Mouse (Mus musculus) heart, postnatal 14 days (tissue): Measurements from ENCODE around the gene Olfr654. TPM values are rescaled to one million over a fixed set of nuclear protein-coding genes. Genes with fewer than 3 reads are reported as not detected.

Source experiments
- DNase-seq, 2 experiments: peaks; one replicate each; pipeline ENCODE4 v3.0.0; 2021 to 2022
- intact Hi-C: fragments of 180-260 bp; cut with DNase I; formaldehyde crosslinking; loops from one replicate; pipeline ENCODE4 v1.15.1; 2025
- long read RNA-seq, 2 experiments: library from polyadenylated mRNA; stranded (forward); transcript quantifications; one replicate each; pipeline ENCODE4 v2.0.0; 2021
- total RNA-seq, 2 experiments: library from RNA; stranded (reverse); gene quantifications; 2 replicates each; pipeline ENCODE4 v1.2.3; 2021

Gene Olfr654
- total RNA-seq: not detected
- long read RNA-seq, experiment 1: 0 reads
- long read RNA-seq, experiment 2: 0 reads

DNA sequence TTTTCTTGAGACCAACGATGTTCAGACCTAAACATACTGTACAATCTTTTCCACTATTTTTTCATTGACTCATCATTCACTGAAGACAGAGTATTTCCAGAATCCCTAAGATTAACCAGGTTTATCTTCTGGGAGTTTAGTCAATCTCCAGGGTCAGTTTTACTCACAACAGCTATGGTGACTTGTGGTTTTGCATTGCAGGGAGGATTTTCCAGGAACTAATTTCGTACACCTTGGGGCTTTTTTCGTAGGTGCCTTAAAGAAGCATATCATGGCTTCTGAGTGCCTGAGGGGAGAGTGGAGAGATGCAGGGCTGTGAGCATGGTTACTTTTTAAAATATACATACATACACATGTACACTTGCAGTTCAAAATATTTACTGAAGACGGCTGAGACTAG, at the start of gene Olfr654:
Gene Olfr654 (plus strand): TSS at position 301 of the 400 bp plus-strand sequence.
- intact Hi-C loops: no loop called here

GRCm38 (mm10) chr7:104549833-104550232, 37.0 kb upstream of the Olfr654 start, which contains the start of gene Olfr651:
Olfr651 (plus strand) TSS chr7:104550133.
- intact Hi-C loops: no loop called here
- no peak for DNase-seq

More for the DNA sequence above, at the start of gene Olfr654:
- no peak for DNase-seq

DNA sequence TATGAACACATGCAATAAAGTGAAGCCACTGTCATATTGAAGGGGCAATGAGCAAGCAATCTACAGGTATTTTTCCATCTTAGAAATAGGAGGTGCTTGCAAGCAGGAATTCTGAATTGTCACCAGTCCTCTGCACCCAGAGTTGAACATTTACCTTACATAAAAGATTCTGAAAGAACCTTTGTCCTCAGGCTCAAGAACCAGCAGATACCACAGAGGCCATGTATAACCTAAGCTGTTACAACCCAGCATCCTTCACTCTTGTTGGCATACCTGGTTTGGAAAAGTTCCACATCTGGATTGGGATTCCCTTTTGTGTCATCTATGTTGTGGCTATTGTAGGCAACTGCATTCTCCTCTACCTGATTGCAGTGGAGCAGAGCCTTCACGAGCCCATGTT, 34.1 kb upstream of the Olfr654 start:
- no peak for DNase-seq
- intact Hi-C loops: no loop called here

DNA sequence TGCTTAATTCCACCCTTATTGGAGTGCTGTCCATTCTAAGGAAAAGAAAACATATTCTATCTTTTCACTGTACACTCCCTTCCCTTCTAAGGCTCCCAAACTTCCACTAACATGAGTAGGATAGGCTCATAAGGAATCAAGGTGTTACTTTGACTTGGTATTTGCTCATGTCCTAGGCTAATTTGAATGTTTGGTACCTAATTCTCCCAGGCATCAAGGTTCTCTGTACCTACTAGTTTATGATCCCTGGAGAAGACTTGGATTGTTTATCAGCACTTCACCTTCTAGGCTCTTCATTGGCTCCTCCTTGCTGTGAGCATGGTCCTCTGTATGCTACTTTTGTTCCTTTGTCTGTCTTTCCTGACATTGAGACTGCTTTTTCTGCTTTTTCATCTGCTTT, 26.2 kb upstream of the Olfr654 start, which contains the start of gene Olfr652:
Gene Olfr652 (plus strand): TSS at position 301 of the 400 bp plus-strand sequence.
- DNase-seq: no peak
- intact Hi-C loops: no loop called here

GRCm38 (mm10) chr7:104577014-104577413, 9.8 kb upstream of the Olfr654 start, which contains the start of gene Olfr653:
Olfr653 (plus strand) TSS chr7:104577314.
- intact Hi-C loops: no loop called here

GRCm38 (mm10) chr7:104580846-104581245, 6.0 kb upstream of the Olfr654 start:
- intact Hi-C loops: no loop called here

More at GRCm38 (mm10) chr7:104577014-104577413, 9.8 kb upstream of the Olfr654 start, which contains the start of gene Olfr653:
- no peak for DNase-seq

GRCm38 (mm10) chr7:104581429-104581828, 5.4 kb upstream of the Olfr654 start:
- intact Hi-C loops: no loop called here
- no peak for DNase-seq

More at GRCm38 (mm10) chr7:104580846-104581245, 6.0 kb upstream of the Olfr654 start:
- DNase-seq: no peak

GRCm38 (mm10) chr7:104588274-104588673, 1.4 kb downstream of the Olfr654 start:
- no peak for DNase-seq
- intact Hi-C loops: no loop called here

DNA sequence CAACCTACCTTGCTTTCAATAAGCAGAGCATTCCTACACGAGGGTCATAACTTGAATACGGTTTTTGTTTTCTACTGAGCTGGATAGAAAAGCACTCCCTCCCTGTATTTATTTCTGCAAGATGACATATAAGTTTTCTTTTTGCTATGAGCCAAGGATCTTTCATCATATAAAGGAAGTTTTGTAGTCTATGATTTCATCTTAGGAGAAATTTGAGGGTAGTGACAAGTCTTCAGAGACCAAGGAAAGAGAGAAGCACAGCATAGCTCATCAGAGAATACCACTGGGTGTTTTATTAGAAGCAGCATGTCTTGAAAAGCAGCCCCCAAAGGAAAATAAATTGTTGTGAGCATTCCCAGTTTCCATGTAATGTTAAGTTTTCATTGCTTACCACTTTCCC, 14.9 kb downstream of the Olfr654 start, which contains the start of gene Olfr655:
Gene Olfr655 (minus strand): TSS at position 101 of the 400 bp plus-strand sequence.
- no peak for DNase-seq

DNA sequence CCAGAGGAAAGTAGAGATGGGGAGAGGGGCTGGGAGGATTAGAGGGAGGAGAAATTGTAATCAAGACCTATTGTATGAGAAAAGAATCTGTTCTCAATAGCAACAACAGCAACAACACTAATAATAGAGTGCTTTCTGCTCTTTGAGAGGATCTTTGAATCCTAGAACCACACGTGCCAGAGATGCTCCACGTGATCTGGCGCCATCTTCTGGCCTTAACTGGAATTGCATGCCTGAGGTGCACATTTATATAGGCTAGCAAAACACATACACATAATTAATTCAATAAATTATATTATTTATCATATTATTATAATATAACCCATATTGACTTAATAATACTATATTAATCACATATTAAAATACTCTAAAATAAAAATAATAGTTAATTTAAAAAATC, 16.3 kb downstream of the Olfr654 start:
- peak; percentile 9 to 50 for DNase-seq
- intact Hi-C loops: loop anchor here (5.0 kb wide), 1 partner anchor 401 kb away; no protein-coding TSS in a partner anchor

More for the DNA sequence above, 14.9 kb downstream of the Olfr654 start, which contains the start of gene Olfr655:
- intact Hi-C loops: loop anchor here (5.0 kb wide), 1 partner anchor 399 kb away; no protein-coding TSS in a partner anchor

DNA sequence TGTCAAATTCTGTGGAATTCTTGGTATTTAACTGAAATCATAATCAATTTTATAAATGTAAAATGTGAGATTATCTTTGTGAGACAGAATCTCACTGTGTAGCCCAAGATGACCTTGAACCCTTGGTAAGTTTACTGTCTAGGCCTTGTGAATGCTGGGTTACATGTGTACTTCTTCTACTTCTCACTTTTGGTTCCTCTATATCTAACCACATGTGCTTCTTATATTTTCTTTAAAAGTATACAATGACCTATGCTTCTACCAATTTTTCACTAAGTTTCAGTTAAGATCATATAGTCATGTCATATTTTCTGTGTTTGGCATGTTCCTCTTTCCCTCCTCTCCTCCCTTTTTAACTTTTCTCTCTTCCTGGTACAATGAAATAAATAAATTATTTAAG, 17.9 kb downstream of the Olfr654 start:
- no peak for DNase-seq
- intact Hi-C loops: loop anchor here (5.0 kb wide), 1 partner anchor 402 kb away; no protein-coding TSS in a partner anchor

DNA sequence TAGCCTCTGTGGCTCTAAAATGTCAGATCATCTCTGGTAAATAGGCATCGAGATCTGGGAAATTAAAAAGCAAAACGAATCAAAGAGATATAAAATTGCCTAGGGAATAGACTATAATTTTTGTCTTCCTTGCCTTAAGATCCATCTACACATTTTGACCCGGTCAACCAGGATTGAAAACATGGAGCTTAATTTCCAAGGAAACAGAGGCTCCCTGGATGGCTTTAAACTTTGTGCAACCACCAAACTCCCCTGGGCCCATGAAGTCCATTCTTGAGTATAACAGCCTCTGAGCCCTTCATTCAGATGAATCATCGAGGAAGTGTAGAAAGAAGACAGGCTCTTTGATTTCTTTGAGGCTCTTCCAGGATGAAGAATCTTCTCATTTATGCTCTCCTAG, 26.8 kb downstream of the Olfr654 start, which contains the start of gene Olfr656:
Gene Olfr656 (plus strand): TSS at position 301 of the 400 bp plus-strand sequence.
- DNase-seq: no peak
- intact Hi-C loops: no loop called here

DNA sequence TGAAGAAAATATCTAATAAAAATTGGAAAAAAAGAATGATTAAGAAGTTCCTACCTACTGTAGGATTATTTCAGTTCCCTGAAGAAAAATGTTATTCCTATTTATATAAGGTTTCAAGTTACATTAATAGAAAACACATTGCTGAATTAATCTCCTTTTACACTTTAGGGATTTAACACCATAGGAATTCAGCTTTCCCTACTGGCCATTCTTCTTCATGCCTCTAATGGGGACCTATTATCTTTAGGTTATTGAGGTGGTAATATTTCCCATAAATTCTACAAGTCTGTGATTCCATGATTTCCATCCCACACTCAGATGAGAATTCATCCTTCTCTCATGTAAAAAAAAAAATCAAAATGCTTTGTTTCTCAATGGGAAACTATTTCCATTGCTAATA, 37.7 kb downstream of the Olfr654 start, which contains the start of gene Olfr657:
Gene Olfr657 (plus strand): TSS at position 301 of the 400 bp plus-strand sequence.
- intact Hi-C loops: no loop called here
- no peak for DNase-seq

Other genes starting within 250 kb of the Olfr654 start
- 1 to 10 TPM; 5.4 to 6.5 TPM for gene Trim12c, start 233.7 kb upstream of the Olfr654 start, total RNA-seq
- gene Trim30b, start 217.1 kb upstream of the Olfr654 start, total RNA-seq: not detected
- under 1 TPM; 0.12 to 0.17 TPM for gene Trim30c, start 186.2 kb upstream of the Olfr654 start, total RNA-seq
- gene Trim30a, start 121.8 kb upstream of the Olfr654 start, total RNA-seq: 1 to 10 TPM; 2.7 to 3.1 TPM
- gene Trim30d, start 79.2 kb upstream of the Olfr654 start, total RNA-seq: 1 to 10 TPM in 1 of 2 experiments, under 1 TPM in 1; 0.45 to 1.2 TPM
- gene Olfr651, start 36.9 kb upstream of the Olfr654 start, total RNA-seq: not detected
- gene Olfr652, start 26.1 kb upstream of the Olfr654 start, total RNA-seq: not detected
- not detected for gene Olfr653, start 9.7 kb upstream of the Olfr654 start, total RNA-seq
- gene Olfr655, start 14.8 kb downstream of the Olfr654 start, total RNA-seq: not detected
- gene Olfr656, start 26.9 kb downstream of the Olfr654 start, total RNA-seq: not detected
- not detected for gene Olfr657, start 37.8 kb downstream of the Olfr654 start, total RNA-seq
- gene Olfr658, start 60.3 kb downstream of the Olfr654 start, total RNA-seq: not detected
- gene Olfr659, start 79.7 kb downstream of the Olfr654 start, total RNA-seq: not detected
- not detected for gene Olfr661, start 99.5 kb downstream of the Olfr654 start, total RNA-seq
- gene Usp17le, start 190.4 kb downstream of the Olfr654 start, total RNA-seq: not detected